Mouse (Mus musculus): ENCODE results near the gene Hic1.

- TF ChIP-seq CTCF (IDR thresholded peaks at IDR 0.05; ENCODE audit: insufficient read depth, low read depth, low read length), result no peak
- no peak for TF ChIP-seq POLR2A (IDR thresholded peaks at IDR 0.05; ENCODE audit: insufficient read depth, low read depth, low read length)
Measured at GRCm38 (mm10) chr11:75199951-75200350, 30.6 kb upstream of the Hic1 start.

Measured in olfactory bulb, adult 2 months (tissue).